Mouse (Mus musculus) brain, embryonic 14.5 days (tissue): Measurements from ENCODE around the gene Ap1g2.

Experiments
- CTCF ChIP-seq: fragments of 200-500 bp; IDR thresholded peaks from 2 replicates; pipeline ENCODE4 v1.5.1; 2012; ENCODE audit warnings: inconsistent platforms, mild to moderate bottlenecking, moderate library complexity, borderline replicate concordance; ENCODE audit not compliant: insufficient read depth, insufficient read length; ENCODE audit errors: extremely low read depth
- POLR2A ChIP-seq: fragments of 200-500 bp; IDR thresholded peaks from 2 replicates; pipeline ENCODE4 v1.6.1; 2012; ENCODE audit warnings: mild to moderate bottlenecking, inconsistent platforms, borderline replicate concordance; ENCODE audit not compliant: poor library complexity, insufficient read depth, insufficient read length, severe bottlenecking; ENCODE audit errors: extremely low read depth

DNA sequence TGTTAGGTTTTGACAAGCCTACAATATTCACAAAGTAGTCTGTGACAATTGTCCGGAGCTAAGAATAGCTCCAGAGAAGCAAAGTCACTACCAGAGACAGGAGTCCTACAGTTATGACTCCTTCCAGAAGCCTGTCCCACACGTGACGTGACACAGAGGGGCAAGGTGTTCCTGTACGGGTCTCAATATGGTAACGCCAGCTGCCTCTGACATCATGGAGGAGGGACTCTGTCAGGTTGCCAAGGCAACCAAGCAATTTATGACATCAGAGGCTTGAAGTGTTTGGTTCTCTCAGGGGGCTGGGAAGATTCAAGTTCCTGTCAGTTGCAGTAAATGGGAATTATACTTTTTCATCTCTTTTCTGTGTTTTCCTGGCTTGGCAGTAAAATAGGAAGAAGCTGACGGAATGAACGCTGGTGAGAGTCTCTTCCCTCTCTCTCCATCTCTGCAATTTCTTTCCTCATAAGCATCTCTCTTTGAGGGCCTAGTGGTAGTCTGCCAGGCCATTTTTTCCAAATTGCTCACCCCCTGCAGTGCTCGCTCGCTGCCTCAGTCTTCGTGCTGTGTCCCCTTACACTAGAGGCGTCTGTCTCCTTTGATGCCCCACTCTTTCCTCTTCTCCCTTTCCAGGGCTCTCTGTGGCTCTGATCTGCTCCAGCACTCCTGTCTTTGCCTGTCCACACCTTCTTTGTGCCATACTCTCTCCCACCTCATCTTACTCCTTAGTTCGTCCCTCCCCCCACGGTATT lies 17.0 kb downstream of the Ap1g2 start:
- no peak for TF ChIP-seq CTCF
- TF ChIP-seq POLR2A, result no peak
